ENCODE assay signal across 21 mouse cellular contexts in genomic region chr8:60858911-60859476, GRCm38 (mm10). TPM values are rescaled to one million over a fixed set of nuclear protein-coding genes. Genes with fewer than 3 reads are reported as not detected.
DNase-seq lines count a peak whose midpoint lies in the region; ATAC-seq and TF ChIP-seq lines count a peak whose summit lies in the region.
"Had no signal": no experiment of that assay in that cellular context is flagged by ENCODE, and none has a peak within 500 bp of the region (broad histone marks: within the 10 kb centered on the region; RNA-seq: fewer than 3 reads in every experiment).

No protein-coding gene starts in this region.

- TF ChIP-seq CTCF in cortical plate, adult 2 months (IDR thresholded peaks at IDR 0.05; ENCODE audit: extremely low read depth, insufficient read depth, low read length), result no peak
- TF ChIP-seq CTCF in olfactory bulb, adult 2 months (IDR thresholded peaks at IDR 0.05; ENCODE audit: insufficient read depth, low read depth, low read length), result no peak

- H3K27me3 ChIP-seq in megakaryocyte, embryonic 14.5 days (replicated peaks), result no peaks in the 10 kb centered on the region
- no peaks in the 10 kb centered on the region for H3K27me3 ChIP-seq in liver, embryonic 13.5 days
- no peaks in the 10 kb centered on the region for H3K27me3 ChIP-seq in hindbrain, embryonic 16.5 days (replicated peaks; ENCODE audit: control insufficient read depth, insufficient read depth, low read length)
- H3K27me3 ChIP-seq: embryonic facial prominence, embryonic 12.5 days; midbrain, embryonic 12.5 days; neural tube, embryonic 12.5 days had no signal

- WGBS in liver, embryonic 13.5 days (ENCODE audit: insufficient replicate concordance), result 25% methylated on average over 4 of the region's 4 CpGs
- 56% methylated on average over 4 of the region's 4 CpGs for WGBS in olfactory bulb, adult 2 months
- WGBS in hindbrain, embryonic 16.5 days, result 80% methylated on average over 4 of the region's 4 CpGs

- H3K27ac ChIP-seq in cortical plate, adult 2 months (ENCODE audit: insufficient read depth, low read length), result peak overlapping the region; percentile 23; the same call in 1 of the 2 replicates
- peak overlapping the region; percentile 91 for H3K27ac ChIP-seq in liver, embryonic 13.5 days
- 0 out of 2 replicates have a peak overlapping the region, but pooled peaks have one; percentile 64 for H3K27ac ChIP-seq in olfactory bulb, adult 2 months (ENCODE audit: insufficient read depth, low read depth, low read length)
- H3K27ac ChIP-seq in hindbrain, embryonic 16.5 days (ENCODE audit: low read depth, low read length), result no peak overlapping the region
- H3K27ac ChIP-seq: embryonic facial prominence, embryonic 12.5 days; gastrocnemius, adult 2 months; hindbrain, embryonic 10.5 days; kidney, postnatal 0 days; limb, embryonic 10.5 days; midbrain, embryonic 12.5 days; neural tube, embryonic 12.5 days had no signal

- peak overlapping the region; percentile 42 for H3K4me3 ChIP-seq in megakaryocyte, embryonic 14.5 days (replicated peaks)
- H3K4me3 ChIP-seq in cortical plate, adult 2 months (ENCODE audit: insufficient read depth, low read length), result no peak overlapping the region
- no peak overlapping the region for H3K4me3 ChIP-seq in liver, embryonic 13.5 days (replicated peaks)
- no peak overlapping the region for H3K4me3 ChIP-seq in olfactory bulb, adult 2 months (ENCODE audit: insufficient read depth, low read depth, low read length)
- H3K4me3 ChIP-seq in hindbrain, embryonic 16.5 days (ENCODE audit: low read length), result no peak overlapping the region
- H3K4me3 ChIP-seq: embryonic facial prominence, embryonic 12.5 days; gastrocnemius, adult 2 months; hindbrain, embryonic 10.5 days; limb, embryonic 10.5 days; midbrain, embryonic 12.5 days; neural tube, embryonic 12.5 days had no signal

- H3K9me3 ChIP-seq in megakaryocyte, embryonic 14.5 days, result no peaks in the 10 kb centered on the region
- H3K9me3 ChIP-seq in liver, embryonic 13.5 days (replicated peaks), result no peaks in the 10 kb centered on the region
- no peaks in the 10 kb centered on the region for H3K9me3 ChIP-seq in hindbrain, embryonic 16.5 days (ENCODE audit: control insufficient read depth, low read length)
- H3K9me3 ChIP-seq: embryonic facial prominence, embryonic 12.5 days; hindbrain, embryonic 10.5 days; limb, embryonic 10.5 days; midbrain, embryonic 12.5 days; neural tube, embryonic 12.5 days had no signal

- no peak for DNase-seq in liver, embryonic 13.5 days
- no peak for DNase-seq in thymus, postnatal 14 days
- no peak for DNase-seq in frontal cortex, adult 2 months (ENCODE audit: extremely low spot score in 1 of 2, low spot score in 1 of 2)
- DNase-seq: cerebellum, adult 2 months; gastrocnemius, adult 2 months; kidney, adult 18-20 months; lung, postnatal 36 days; thymus, postnatal 4 days had no signal

- ATAC-seq in megakaryocyte, adult 5-6 weeks (ENCODE audit: poor library complexity, severe bottlenecking), result no peak
- peak; percentile 51 for ATAC-seq in liver, embryonic 13.5 days (ENCODE audit: low read depth)
- ATAC-seq in hindbrain, embryonic 16.5 days, result no peak
- ATAC-seq: forebrain, embryonic 16.5 days had no signal

- TF ChIP-seq POLR2A in cortical plate, adult 2 months (IDR thresholded peaks at IDR 0.05; ENCODE audit: extremely low read depth, insufficient read depth, low read length), result no peak
- TF ChIP-seq POLR2A in olfactory bulb, adult 2 months (IDR thresholded peaks at IDR 0.05; ENCODE audit: insufficient read depth, low read depth, low read length), result no peak

- H3K9ac ChIP-seq in liver, embryonic 13.5 days, result peak overlapping the region; percentile 11; the same call in 1 of the 2 replicates
- no peak overlapping the region for H3K9ac ChIP-seq in hindbrain, embryonic 16.5 days (ENCODE audit: low read depth, low read length)
- H3K9ac ChIP-seq: embryonic facial prominence, embryonic 12.5 days; lung, embryonic 14.5 days; midbrain, embryonic 12.5 days; neural tube, embryonic 12.5 days had no signal

- no peaks in the 10 kb centered on the region for H3K36me3 ChIP-seq in megakaryocyte, embryonic 14.5 days (replicated peaks; ENCODE audit: low read length)
- H3K36me3 ChIP-seq in liver, embryonic 13.5 days, result no peaks in the 10 kb centered on the region
- no peaks in the 10 kb centered on the region for H3K36me3 ChIP-seq in hindbrain, embryonic 16.5 days (ENCODE audit: control insufficient read depth, insufficient read depth, low read length)
- H3K36me3 ChIP-seq: embryonic facial prominence, embryonic 12.5 days; hindbrain, embryonic 10.5 days; limb, embryonic 10.5 days; midbrain, embryonic 12.5 days; neural tube, embryonic 12.5 days had no signal

- peak overlapping the region; percentile 32 for H3K4me2 ChIP-seq in liver, embryonic 13.5 days
- no peak overlapping the region for H3K4me2 ChIP-seq in hindbrain, embryonic 16.5 days (ENCODE audit: low read length)
- H3K4me2 ChIP-seq: embryonic facial prominence, embryonic 12.5 days; lung, embryonic 14.5 days; midbrain, embryonic 12.5 days; neural tube, embryonic 12.5 days had no signal

- peaks cover 53% of the 10 kb centered on the region for H3K4me1 ChIP-seq in megakaryocyte, embryonic 14.5 days
- peaks cover 1% of the 10 kb centered on the region; the same call in 1 of the 2 replicates for H3K4me1 ChIP-seq in cortical plate, adult 2 months (ENCODE audit: control insufficient read depth, insufficient read depth, low read length)
- peaks cover 26% of the 10 kb centered on the region for H3K4me1 ChIP-seq in liver, embryonic 13.5 days (replicated peaks)
- H3K4me1 ChIP-seq in olfactory bulb, adult 2 months (ENCODE audit: control insufficient read depth, insufficient read depth, low read length), result peaks cover 5% of the 10 kb centered on the region; the same call in 1 of the 2 replicates
- no peaks in the 10 kb centered on the region for H3K4me1 ChIP-seq in hindbrain, embryonic 16.5 days (ENCODE audit: control insufficient read depth, insufficient read depth, low read depth, low read length)
- H3K4me1 ChIP-seq: embryonic facial prominence, embryonic 12.5 days; hindbrain, embryonic 10.5 days; limb, embryonic 10.5 days; midbrain, embryonic 12.5 days; neural tube, embryonic 12.5 days had no signal

RNA-seq across cellular contexts. Expression of gene Hpf1, which starts 31.2 kb away (rescaled TPM):
- 9.0 TPM in 1 of 2 replicates, not detected in the other for polyA plus RNA-seq in megakaryocyte, embryonic 14.5 days (2012; ENCODE audit: insufficient read depth, low replicate concordance)
- 123 and 134 TPM in 2 replicates for total RNA-seq in megakaryocyte, adult 5-6 weeks (2015)
- total RNA-seq in megakaryocyte, adult 5-6 weeks (2017), result 87.3 and 104 TPM in 2 replicates
- 50.7 and 52.1 TPM in 2 replicates for polyA plus RNA-seq in cortical plate, adult 2 months (2012; rRNA removed)
- 110 and 126 TPM in 2 replicates for polyA plus RNA-seq in liver, embryonic 13.5 days (2015; fragmentation: Nextera tagmentation; extraction: Ambion mirVana)
- polyA plus RNA-seq in olfactory bulb, adult 2 months (2012; ENCODE audit: insufficient read depth, insufficient read length, low replicate concordance, missing spikeins), result not detected in 2 replicates
- polyA plus RNA-seq in hindbrain, embryonic 16.5 days (2015; fragmentation: Nextera tagmentation; extraction: Ambion mirVana), result 97.8 and 103 TPM in 2 replicates
- polyA plus RNA-seq in frontal cortex, adult 2 months (2012; rRNA removed), result 58.2 and 64.8 TPM in 2 replicates
